Comparison of ENCODE assay signal across 8 mouse cellular contexts in genomic region chr12:86832551-86833182, GRCm38 (mm10). TPM values are rescaled to one million over a fixed set of nuclear protein-coding genes. Genes with fewer than 3 reads are reported as not detected.
DNase-seq lines count a peak whose midpoint lies in the region; ATAC-seq and TF ChIP-seq lines count a peak whose summit lies in the region.

No protein-coding gene starts in this region.

- DNase-seq in heart, adult 11 months: peak; percentile 93
- no peak for DNase-seq in heart, postnatal 36 days
- no peak for DNase-seq in MEL (ENCODE audit: low read depth, low spot score)
- no peak for DNase-seq in yolk sac, embryonic 10.5 days (ENCODE audit: low spot score)
- no peak for DNase-seq in kidney, adult 11 months
- DNase-seq in layer of hippocampus, adult 9-10 months (ENCODE audit: low spot score): no peak

- TF ChIP-seq EP300 in MEL (IDR thresholded peaks at IDR 0.05; ENCODE audit: low read depth in 1 of 2, low read length in 2 of 2): no peak

- H3K27ac ChIP-seq in MEL (ENCODE audit: control insufficient read depth, low read depth, low read length): peak overlapping the region; percentile 98
- H3K27ac ChIP-seq in heart, embryonic 13.5 days (replicated peaks): peak overlapping the region; percentile 94
- no peak overlapping the region for H3K27ac ChIP-seq in liver, embryonic 16.5 days (ENCODE audit: low read length)

- H3K4me2 ChIP-seq in heart, embryonic 13.5 days: peak overlapping the region; percentile 57
- H3K4me2 ChIP-seq in liver, embryonic 16.5 days (ENCODE audit: low read depth, low read length): peak overlapping the region; percentile 60

- no peak overlapping the region for H3K4me3 ChIP-seq in MEL (ENCODE audit: control insufficient read depth in 1 of 2, insufficient read depth in 1 of 2, low read depth in 2 of 2, low read length in 2 of 2)
- peak overlapping the region; percentile 21; the same call in 1 of the 2 replicates for H3K4me3 ChIP-seq in heart, embryonic 13.5 days
- H3K4me3 ChIP-seq in liver, embryonic 16.5 days (ENCODE audit: low read depth, low read length): no peak overlapping the region

- H3K27me3 ChIP-seq in MEL (ENCODE audit: control insufficient read depth in 1 of 2, insufficient read depth in 2 of 2, low read length in 2 of 2): no peaks in the 10 kb centered on the region
- no peaks in the 10 kb centered on the region for H3K27me3 ChIP-seq in heart, embryonic 13.5 days (replicated peaks)
- no peaks in the 10 kb centered on the region for H3K27me3 ChIP-seq in liver, embryonic 16.5 days (ENCODE audit: control insufficient read depth, insufficient read depth, low read depth, low read length)

- no peak for TF ChIP-seq RAD21 in MEL (IDR thresholded peaks at IDR 0.05; ENCODE audit: low read depth, low read length)

- no peaks in the 10 kb centered on the region for H3K79me2 ChIP-seq in MEL (ENCODE audit: control insufficient read depth, insufficient read depth, low read length, poor library complexity)

- intact Hi-C loops in heart, postnatal 36 days (cut with DNase I): no loop called here

- ATAC-seq in heart, embryonic 13.5 days (ENCODE audit: extremely low read depth, insufficient number of reproducible peaks, low FRiP score, low TSS enrichment): no peak
- no peak for ATAC-seq in liver, embryonic 16.5 days (ENCODE audit: low read depth)

- no peak for TF ChIP-seq POLR2A in MEL (IDR thresholded peaks at IDR 0.05; ENCODE audit: control insufficient read depth in 1 of 2, insufficient read depth in 1 of 2, low read depth in 1 of 2, low read length in 2 of 2, poor library complexity in 1 of 2)

- H3K9ac ChIP-seq in MEL (ENCODE audit: control insufficient read depth, low read depth, low read length, poor library complexity, severe bottlenecking): 0 out of 2 replicates have a peak overlapping the region, but pooled peaks have one; percentile 50
- peak overlapping the region; percentile 76 for H3K9ac ChIP-seq in heart, embryonic 13.5 days
- peak overlapping the region; percentile 40; the same call in 1 of the 2 replicates for H3K9ac ChIP-seq in liver, embryonic 16.5 days (ENCODE audit: low read depth, low read length)

- peaks cover 0 to 32% of the 10 kb centered on the region in 2 experiments; a peak in 2 of 4 replicates for H3K36me3 ChIP-seq in MEL (ENCODE audit: control insufficient read depth in 1 of 2, insufficient read depth in 2 of 2, low read length in 2 of 2)
- no peaks in the 10 kb centered on the region for H3K36me3 ChIP-seq in heart, embryonic 13.5 days
- no peaks in the 10 kb centered on the region for H3K36me3 ChIP-seq in liver, embryonic 16.5 days (ENCODE audit: control insufficient read depth, insufficient read depth)

- H3K9me3 ChIP-seq in MEL (replicated peaks; ENCODE audit: insufficient read depth, low read length): no peaks in the 10 kb centered on the region
- no peaks in the 10 kb centered on the region for H3K9me3 ChIP-seq in heart, embryonic 13.5 days
- H3K9me3 ChIP-seq in liver, embryonic 16.5 days (replicated peaks; ENCODE audit: control insufficient read depth, low read length): no peaks in the 10 kb centered on the region

- no peak for TF ChIP-seq CTCF in MEL (IDR thresholded peaks at IDR 0.05 in 2 of 3, conservative IDR thresholded peaks at IDR 0.05 in 1 of 3; ENCODE audit: control insufficient read depth in 1 of 3, insufficient read depth in 1 of 3, low read depth in 2 of 3, low read length in 3 of 3, poor library complexity in 1 of 3, severe bottlenecking in 1 of 3)

- 43% methylated on average over 11 of the region's 11 CpGs for WGBS in heart, embryonic 13.5 days
- WGBS in liver, embryonic 16.5 days (ENCODE audit: insufficient replicate concordance): 37% methylated on average over 11 of the region's 11 CpGs

- peaks cover 23 to 45% of the 10 kb centered on the region in 2 experiments for H3K4me1 ChIP-seq in MEL (ENCODE audit: control insufficient read depth in 1 of 2, insufficient read depth in 2 of 2, low read length in 2 of 2)
- H3K4me1 ChIP-seq in heart, embryonic 13.5 days: peaks cover 78% of the 10 kb centered on the region
- peaks cover 57% of the 10 kb centered on the region for H3K4me1 ChIP-seq in liver, embryonic 16.5 days (ENCODE audit: control insufficient read depth, low read depth, low read length)

TF ChIP-seq in MEL, 35 proteins besides CTCF, POLR2A, EP300 and RAD21:
- TF ChIP-seq USF2 (IDR thresholded peaks at IDR 0.05; ENCODE audit: borderline replicate concordance in 1 of 2, insufficient read depth in 1 of 2, low read depth in 1 of 2, low read length in 2 of 2) (no peak), ZKSCAN1 (IDR thresholded peaks at IDR 0.05; ENCODE audit: low read depth, low read length) (no peak), NELFE (IDR thresholded peaks at IDR 0.05; ENCODE audit: low read depth, low read length) (no peak), ZC3H11A (IDR thresholded peaks at IDR 0.05; ENCODE audit: low read depth, low read length) (no peak), UBTF (IDR thresholded peaks at IDR 0.05; ENCODE audit: borderline replicate concordance, insufficient read depth, low read depth, low read length) (no peak), USF1 (IDR thresholded peaks at IDR 0.05; ENCODE audit: low read depth, low read length) (no peak), JUND (IDR thresholded peaks at IDR 0.05; ENCODE audit: low read depth, low read length) (no peak), GABPA (IDR thresholded peaks at IDR 0.05; ENCODE audit: low read depth, low read length) (no peak), MYC (IDR thresholded peaks at IDR 0.05; ENCODE audit: low read depth, low read length) (no peak), MEF2A (IDR thresholded peaks at IDR 0.05; ENCODE audit: extremely low read depth, insufficient replicate concordance, low read depth, low read length, poor library complexity, severe bottlenecking) (no peak), MAZ (IDR thresholded peaks at IDR 0.05; ENCODE audit: low read depth, low read length) (no peak), TBP (IDR thresholded peaks at IDR 0.05; ENCODE audit: low read depth, low read length) (no peak), TAL1 (IDR thresholded peaks at IDR 0.05; ENCODE audit: low read length) (no peak), MYB (IDR thresholded peaks at IDR 0.05; ENCODE audit: low read depth, low read length) (no peak)

RNA-seq across cellular contexts. Expression of gene Irf2bpl, which starts 51.9 kb away (rescaled TPM):
- total RNA-seq in heart, postnatal 36 days (2021): 10 to 100 TPM; 36.1 to 37.0 TPM
- total RNA-seq in MEL (2012; rRNA removed): 6.9 and 8.2 TPM in 2 replicates
- polyA plus RNA-seq in MEL (2012; ENCODE audit: insufficient read depth in 1 of 2, insufficient read length in 2 of 2, low read depth in 1 of 2, low replicate concordance in 2 of 2, missing spikeins in 1 of 2): 1 to 10 TPM in 1 of 2 experiments, not detected in 1; 8.0 TPM
- polyA plus RNA-seq in heart, embryonic 13.5 days (2015; fragmentation: Nextera tagmentation; extraction: Ambion mirVana): 32.7 and 34.1 TPM in 2 replicates
- polyA plus RNA-seq in liver, embryonic 16.5 days (2015; fragmentation: Nextera tagmentation; extraction: Ambion mirVana): 1.8 and 2.3 TPM in 2 replicates
